Mouse (Mus musculus): Measurements from ENCODE around the gene Cep135. TPM values are rescaled to one million over a fixed set of nuclear protein-coding genes. Genes with fewer than 3 reads are reported as not detected.

Cep135 gene
- 1.9 and 4.3 TPM in 2 replicates for polyA plus RNA-seq (2012; rRNA removed)
- 4.9 TPM in 2 replicates for polyA plus RNA-seq (2014; fragmentation: Nextera tagmentation; extraction: Ambion mirVana)

DNA sequence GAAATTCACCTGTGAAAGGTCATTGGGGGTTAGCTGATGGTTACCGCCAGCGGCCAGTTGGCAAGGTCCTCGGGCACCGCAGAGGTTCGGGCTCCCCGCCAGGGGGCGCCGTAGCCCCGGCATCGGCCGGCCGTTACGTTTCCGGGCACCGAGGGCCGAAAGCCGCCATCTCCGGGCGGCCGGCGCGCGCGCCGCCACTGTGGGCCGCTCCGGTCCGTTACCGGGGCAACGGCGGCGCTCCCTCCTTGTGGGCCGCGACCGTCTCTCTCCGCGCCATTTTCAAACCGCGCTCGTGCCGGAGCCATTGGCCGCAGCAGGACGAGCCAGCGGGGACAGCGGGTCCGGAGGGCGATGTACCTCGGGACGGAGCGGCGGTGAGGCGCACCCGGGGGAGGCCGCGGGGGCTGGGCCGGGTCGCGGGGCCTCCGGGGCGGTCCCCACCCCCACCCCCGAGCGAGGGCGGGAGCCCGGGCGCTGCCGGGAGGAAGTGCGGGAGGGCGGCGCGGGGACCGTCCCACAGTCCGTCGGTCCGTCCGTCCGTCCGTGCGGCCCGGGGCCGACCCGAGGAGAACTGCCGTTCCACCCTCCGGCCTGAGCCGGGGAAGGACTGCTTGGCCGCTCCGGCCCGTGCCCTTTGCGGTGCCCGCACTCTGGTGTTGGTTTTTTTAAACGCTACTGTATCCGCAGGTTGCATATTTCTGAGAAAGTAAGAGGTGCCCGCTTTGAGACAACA lies at the start of gene Cep135:
Cep135 (plus strand) TSS at position 148 of the 733 bp plus-strand sequence.
- Histone ChIP-seq H3K4me1 (replicated peaks; ENCODE audit: control insufficient read depth in 2 of 2, insufficient read depth in 2 of 2, low read length in 1 of 2) (peaks cover 2% of the 10 kb centered on the region in 2 experiments; a peak in 3 of 4 replicates), H3K27me3 (ENCODE audit: control insufficient read depth, insufficient read depth, low read length) (no peaks in the 10 kb centered on the region), H3K4me2 (ENCODE audit: low read depth) (peak within 1 kb of the TSS; percentile 81), H3K27ac (peak within 1 kb of the TSS; percentile 5), H3K9ac (replicated peaks) (peak within 1 kb of the TSS; percentile 56), H3K4me3 (ENCODE audit: insufficient read depth in 1 of 2, low read depth in 2 of 2, low read length in 2 of 2) (peak within 1 kb of the TSS; percentile 62 to 90), H3K9me3 (ENCODE audit: control insufficient read depth, low read length) (no peaks in the 10 kb centered on the region), H3K36me3 (replicated peaks; ENCODE audit: control insufficient read depth, insufficient read depth, low read depth) (peaks cover 12% of the 10 kb centered on the region)
- WGBS (ENCODE audit: insufficient replicate concordance) = under 1% methylated on average over 77 of the region's 92 CpGs
- peak; percentile 76 to 79 (median 76) for DNase-seq (ENCODE audit: low read depth in 3 of 3, low spot score in 3 of 3)
- TF ChIP-seq CTCF (IDR thresholded peaks at IDR 0.05; ENCODE audit: low read depth) = peak; percentile 88
- no peak for TF ChIP-seq EP300 (IDR thresholded peaks at IDR 0.05; ENCODE audit: low read depth)
- ATAC-seq (ENCODE audit: insufficient read depth) = peak; percentile 98

DNA sequence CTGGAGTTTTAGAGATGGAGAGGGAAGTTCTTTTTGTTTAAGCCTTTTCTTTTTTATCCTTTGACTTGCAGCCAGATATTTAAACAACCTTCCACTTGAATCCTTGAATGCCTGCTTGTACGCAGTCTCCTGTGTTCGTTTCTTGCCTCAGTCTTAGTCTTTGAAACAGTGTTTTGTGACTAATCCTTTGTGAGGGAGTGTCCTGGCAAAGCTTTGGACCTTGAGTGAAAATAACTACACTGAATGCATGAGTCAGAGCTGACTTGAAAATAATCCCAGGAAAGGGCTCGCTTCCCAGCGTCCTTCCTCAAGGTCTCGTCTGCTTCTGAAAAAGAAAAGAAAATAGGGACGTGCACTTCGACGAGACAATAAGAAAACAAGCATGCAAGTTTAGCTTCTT lies 48.3 kb upstream of the Cep135 start:
- H3K9ac ChIP-seq (replicated peaks) = no peak overlapping the region
- ATAC-seq (ENCODE audit: insufficient read depth) (no peak), DNase-seq (ENCODE audit: low read depth in 3 of 3, low spot score in 3 of 3) (no peak)
- no peaks in the 10 kb centered on the region for H3K4me1 ChIP-seq (replicated peaks; ENCODE audit: control insufficient read depth in 2 of 2, insufficient read depth in 2 of 2, low read length in 1 of 2)
- 72% methylated on average over 8 of the region's 8 CpGs for WGBS (ENCODE audit: insufficient replicate concordance)
- H3K4me2 ChIP-seq (ENCODE audit: low read depth) = no peak overlapping the region
- peaks cover 22% of the 10 kb centered on the region for H3K36me3 ChIP-seq (replicated peaks; ENCODE audit: control insufficient read depth, insufficient read depth, low read depth)
- H3K9me3 ChIP-seq (ENCODE audit: control insufficient read depth, low read length) = no peaks in the 10 kb centered on the region
- no peak overlapping the region for H3K4me3 ChIP-seq (ENCODE audit: insufficient read depth in 1 of 2, low read depth in 2 of 2, low read length in 2 of 2)
- no peak overlapping the region for H3K27ac ChIP-seq
- TF ChIP-seq EP300 (IDR thresholded peaks at IDR 0.05; ENCODE audit: low read depth) (no peak), CTCF (IDR thresholded peaks at IDR 0.05; ENCODE audit: low read depth) (no peak)
- no peaks in the 10 kb centered on the region for H3K27me3 ChIP-seq (ENCODE audit: control insufficient read depth, insufficient read depth, low read length)

DNA sequence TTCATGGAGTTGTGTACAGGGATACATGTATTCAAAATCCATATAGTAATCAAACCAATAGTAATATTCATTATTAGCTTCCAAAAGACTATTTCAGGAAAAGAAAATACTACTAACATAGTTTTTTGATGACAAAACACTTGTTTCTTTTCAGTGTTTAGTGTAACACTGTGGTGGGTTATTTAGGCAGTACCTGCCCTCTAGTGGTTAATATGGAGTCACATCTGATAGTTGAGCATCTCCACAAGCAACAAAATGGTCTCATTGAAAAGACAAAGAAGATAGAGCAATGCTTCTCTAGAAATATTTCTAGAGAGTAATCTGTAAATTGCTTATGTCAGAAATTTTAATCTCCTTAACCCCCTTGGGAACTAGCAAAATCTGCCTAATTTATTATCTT lies 47.7 kb upstream of the Cep135 start:
- H3K36me3 ChIP-seq (replicated peaks; ENCODE audit: control insufficient read depth, insufficient read depth, low read depth) = peaks cover 22% of the 10 kb centered on the region
- TF ChIP-seq EP300 (IDR thresholded peaks at IDR 0.05; ENCODE audit: low read depth) (no peak), CTCF (IDR thresholded peaks at IDR 0.05; ENCODE audit: low read depth) (peak; percentile 38; the same call in 1 of the 2 replicates)
- no peak overlapping the region for H3K4me2 ChIP-seq (ENCODE audit: low read depth)
- ATAC-seq (ENCODE audit: insufficient read depth) = no peak
- DNase-seq (ENCODE audit: low read depth in 3 of 3, low spot score in 3 of 3) = no peak
- no peaks in the 10 kb centered on the region for H3K4me1 ChIP-seq (replicated peaks; ENCODE audit: control insufficient read depth in 2 of 2, insufficient read depth in 2 of 2, low read length in 1 of 2)
- H3K27ac ChIP-seq = no peak overlapping the region
- H3K4me3 ChIP-seq (ENCODE audit: insufficient read depth in 1 of 2, low read depth in 2 of 2, low read length in 2 of 2) = no peak overlapping the region
- H3K27me3 ChIP-seq (ENCODE audit: control insufficient read depth, insufficient read depth, low read length) = no peaks in the 10 kb centered on the region
- H3K9me3 ChIP-seq (ENCODE audit: control insufficient read depth, low read length) = no peaks in the 10 kb centered on the region
- H3K9ac ChIP-seq (replicated peaks) = no peak overlapping the region

DNA sequence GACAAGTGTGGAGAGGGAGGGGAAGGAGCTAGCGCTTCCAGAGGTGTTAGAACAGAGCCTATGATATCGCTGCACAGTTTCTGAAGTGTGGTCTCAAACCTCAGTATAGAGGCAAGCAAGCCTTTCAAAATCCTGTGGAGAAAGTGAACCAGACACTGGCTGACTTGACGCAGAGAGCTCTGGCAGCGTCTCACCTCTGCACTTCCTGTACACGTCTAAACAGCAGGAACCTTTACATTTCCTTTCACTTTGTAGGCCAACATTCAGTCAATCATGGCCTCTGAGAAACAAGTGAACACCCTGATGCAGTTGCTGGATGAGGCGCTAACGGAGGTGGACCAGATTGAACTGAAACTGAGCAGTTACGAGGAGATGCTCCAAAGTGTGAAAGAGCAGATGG lies 45.3 kb upstream of the Cep135 start:
- no peak overlapping the region for H3K9ac ChIP-seq (replicated peaks)
- DNase-seq (ENCODE audit: low read depth in 3 of 3, low spot score in 3 of 3) = no peak
- H3K4me1 ChIP-seq (replicated peaks; ENCODE audit: control insufficient read depth in 2 of 2, insufficient read depth in 2 of 2, low read length in 1 of 2) = no peaks in the 10 kb centered on the region
- no peaks in the 10 kb centered on the region for H3K27me3 ChIP-seq (ENCODE audit: control insufficient read depth, insufficient read depth, low read length)
- H3K27ac ChIP-seq = no peak overlapping the region
- H3K4me3 ChIP-seq (ENCODE audit: insufficient read depth in 1 of 2, low read depth in 2 of 2, low read length in 2 of 2) = no peak overlapping the region
- no peaks in the 10 kb centered on the region for H3K9me3 ChIP-seq (ENCODE audit: control insufficient read depth, low read length)
- 86% methylated on average over 8 of the region's 8 CpGs for WGBS (ENCODE audit: insufficient replicate concordance)
- no peak overlapping the region for H3K4me2 ChIP-seq (ENCODE audit: low read depth)
- no peak for ATAC-seq (ENCODE audit: insufficient read depth)
- peaks cover 18% of the 10 kb centered on the region for H3K36me3 ChIP-seq (replicated peaks; ENCODE audit: control insufficient read depth, insufficient read depth, low read depth)
- TF ChIP-seq EP300 (IDR thresholded peaks at IDR 0.05; ENCODE audit: low read depth) (no peak), CTCF (IDR thresholded peaks at IDR 0.05; ENCODE audit: low read depth) (no peak)

DNA sequence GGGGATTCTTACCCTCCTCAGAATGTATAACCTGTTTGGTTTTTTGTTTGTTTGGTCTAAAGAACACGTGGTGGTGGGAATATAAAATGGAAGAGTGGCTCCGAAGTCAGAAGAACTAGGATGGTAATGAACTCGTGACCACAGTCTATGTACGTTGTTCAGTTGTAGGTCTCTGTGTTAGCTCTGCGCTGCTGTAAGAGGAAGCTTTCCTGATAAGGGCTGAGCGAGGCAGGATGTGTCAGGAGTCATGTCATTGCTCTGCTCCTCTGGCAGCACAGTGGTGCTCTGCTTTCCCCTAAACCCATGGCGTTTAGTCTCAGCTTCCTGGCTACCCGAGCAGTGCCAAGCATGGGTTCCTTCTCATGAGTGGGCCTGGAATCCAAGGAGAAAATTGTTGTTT lies 38.1 kb upstream of the Cep135 start:
- Histone ChIP-seq H3K36me3 (replicated peaks; ENCODE audit: control insufficient read depth, insufficient read depth, low read depth) (no peaks in the 10 kb centered on the region; the same call in 1 of the 2 replicates), H3K4me3 (ENCODE audit: insufficient read depth in 1 of 2, low read depth in 2 of 2, low read length in 2 of 2) (no peak overlapping the region), H3K27ac (no peak overlapping the region), H3K9me3 (ENCODE audit: control insufficient read depth, low read length) (no peaks in the 10 kb centered on the region), H3K4me1 (replicated peaks; ENCODE audit: control insufficient read depth in 2 of 2, insufficient read depth in 2 of 2, low read length in 1 of 2) (no peaks in the 10 kb centered on the region), H3K4me2 (ENCODE audit: low read depth) (no peak overlapping the region), H3K27me3 (ENCODE audit: control insufficient read depth, insufficient read depth, low read length) (no peaks in the 10 kb centered on the region), H3K9ac (replicated peaks) (no peak overlapping the region)
- DNase-seq (ENCODE audit: low read depth in 3 of 3, low spot score in 3 of 3) = no peak
- no peak for ATAC-seq (ENCODE audit: insufficient read depth)
- WGBS (ENCODE audit: insufficient replicate concordance) = 36% methylated on average over 8 of the region's 8 CpGs
- TF ChIP-seq CTCF (IDR thresholded peaks at IDR 0.05; ENCODE audit: low read depth) = no peak
- TF ChIP-seq EP300 (IDR thresholded peaks at IDR 0.05; ENCODE audit: low read depth) = no peak
